ENCODE assay signal across 14 mouse cellular contexts in the genomic region with DNA sequence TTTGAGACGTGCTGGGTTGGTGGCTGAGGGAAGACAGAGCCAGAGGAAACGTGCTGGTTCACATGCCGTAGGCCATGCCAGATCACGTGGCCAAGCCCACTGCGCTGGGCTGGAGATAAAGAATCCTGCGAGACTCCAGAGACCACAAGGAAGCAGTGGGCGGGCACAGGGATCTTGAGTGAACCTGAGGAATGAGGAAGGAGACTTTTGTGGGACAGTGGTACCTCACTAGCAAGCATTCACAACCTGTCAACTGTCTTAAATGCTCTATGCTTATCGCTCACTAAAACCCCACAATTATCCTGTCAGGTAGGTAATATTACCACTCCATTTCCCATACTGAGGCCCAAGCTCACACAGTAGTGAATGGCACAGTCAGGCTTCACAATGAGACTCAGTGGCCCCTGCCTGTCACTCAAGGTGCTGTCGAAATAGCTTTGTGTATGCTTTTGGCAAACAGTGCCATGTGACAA.
DNase-seq lines count a peak whose midpoint lies in the region; ATAC-seq lines count a peak whose summit lies in the region.
"Had no signal": no experiment of that assay in that cellular context is flagged by ENCODE, and none has a peak within 500 bp of the region (broad histone marks: within the 10 kb centered on the region; RNA-seq: fewer than 3 reads in every experiment).

No protein-coding gene starts in this region.

- H3K9me3 ChIP-seq in midbrain, embryonic 11.5 days (ENCODE audit: control insufficient read depth, low read length): no peaks in the 10 kb centered on the region
- no peaks in the 10 kb centered on the region for H3K9me3 ChIP-seq in midbrain, embryonic 16.5 days (replicated peaks; ENCODE audit: control insufficient read depth, low read length, poor library complexity, severe bottlenecking)
- no peaks in the 10 kb centered on the region for H3K9me3 ChIP-seq in forebrain, embryonic 12.5 days
- H3K9me3 ChIP-seq: hindbrain, embryonic 13.5 days; limb, embryonic 13.5 days had no signal

- no peaks in the 10 kb centered on the region for H3K27me3 ChIP-seq in midbrain, embryonic 11.5 days (ENCODE audit: control insufficient read depth, insufficient read depth, low read length)
- H3K27me3 ChIP-seq in midbrain, embryonic 16.5 days (ENCODE audit: control insufficient read depth, insufficient read depth, low read depth, low read length): no peaks in the 10 kb centered on the region
- no peaks in the 10 kb centered on the region for H3K27me3 ChIP-seq in forebrain, embryonic 12.5 days
- H3K27me3 ChIP-seq: hindbrain, embryonic 13.5 days; limb, embryonic 13.5 days had no signal

- no peak overlapping the region for H3K4me2 ChIP-seq in midbrain, embryonic 11.5 days
- no peak overlapping the region for H3K4me2 ChIP-seq in midbrain, embryonic 16.5 days (ENCODE audit: low read length)
- no peak overlapping the region for H3K4me2 ChIP-seq in forebrain, embryonic 12.5 days
- H3K4me2 ChIP-seq: hindbrain, embryonic 13.5 days; limb, embryonic 13.5 days had no signal

- 93% methylated on average over 9 of the region's 9 CpGs for WGBS in midbrain, embryonic 11.5 days
- WGBS in midbrain, embryonic 16.5 days: 88% methylated on average over 9 of the region's 9 CpGs
- WGBS in forebrain, embryonic 12.5 days: 84% methylated on average over 9 of the region's 9 CpGs

- H3K36me3 ChIP-seq in midbrain, embryonic 11.5 days (ENCODE audit: control insufficient read depth, insufficient read depth, low read length): no peaks in the 10 kb centered on the region
- 0 out of 2 replicates have a peak, but pooled peaks cover 2% of the 10 kb centered on the region for H3K36me3 ChIP-seq in midbrain, embryonic 16.5 days (ENCODE audit: control insufficient read depth, insufficient read depth, low read length)
- H3K36me3 ChIP-seq in forebrain, embryonic 12.5 days (replicated peaks): peaks cover 30% of the 10 kb centered on the region

- no peak for ATAC-seq in midbrain, embryonic 11.5 days (ENCODE audit: low FRiP score)
- no peak for ATAC-seq in midbrain, embryonic 16.5 days
- ATAC-seq in forebrain, embryonic 12.5 days (ENCODE audit: low FRiP score): peak; percentile 62
- ATAC-seq in CD4-positive, CD25-positive, alpha-beta regulatory T cell, adult 4 months: no peak

- H3K4me3 ChIP-seq in midbrain, embryonic 11.5 days (ENCODE audit: low read depth, low read length): no peak overlapping the region
- no peak overlapping the region for H3K4me3 ChIP-seq in midbrain, embryonic 16.5 days (ENCODE audit: low read depth, low read length)
- H3K4me3 ChIP-seq in forebrain, embryonic 12.5 days (replicated peaks): no peak overlapping the region
- H3K4me3 ChIP-seq: hindbrain, embryonic 13.5 days; limb, embryonic 13.5 days had no signal

- peak; percentile 40 to 50 for DNase-seq in cerebellum, postnatal 10 days
- no peak for DNase-seq in cerebellum, adult 8-10 months
- peak; percentile 8 for DNase-seq in midbrain, embryonic 11.5 days (ENCODE audit: low spot score, missing footprints)
- peak; percentile 40 for DNase-seq in lung, postnatal 36 days
- DNase-seq in layer of hippocampus, postnatal 10 days (ENCODE audit: low spot score in 2 of 2): no peak
- DNase-seq: cerebellum, adult 2 months; kidney, adult 2 months; kidney, postnatal 4 days; thymus, postnatal 36 days had no signal

- H3K9ac ChIP-seq in midbrain, embryonic 11.5 days (ENCODE audit: low read length): no peak overlapping the region
- H3K9ac ChIP-seq in midbrain, embryonic 16.5 days (ENCODE audit: low read depth, low read length): no peak overlapping the region
- H3K9ac ChIP-seq in forebrain, embryonic 12.5 days: no peak overlapping the region
- H3K9ac ChIP-seq: hindbrain, embryonic 13.5 days; limb, embryonic 13.5 days had no signal

- H3K4me1 ChIP-seq in midbrain, embryonic 11.5 days (ENCODE audit: control insufficient read depth, insufficient read depth, low read length): no peaks in the 10 kb centered on the region
- peaks cover 8% of the 10 kb centered on the region for H3K4me1 ChIP-seq in midbrain, embryonic 16.5 days (ENCODE audit: control insufficient read depth, insufficient read depth, low read length)
- H3K4me1 ChIP-seq in forebrain, embryonic 12.5 days: peaks cover 12% of the 10 kb centered on the region
- H3K4me1 ChIP-seq: limb, embryonic 13.5 days had no signal

- no peak overlapping the region for H3K27ac ChIP-seq in midbrain, embryonic 11.5 days (ENCODE audit: low read depth, low read length)
- no peak overlapping the region for H3K27ac ChIP-seq in midbrain, embryonic 16.5 days (ENCODE audit: low read length)
- H3K27ac ChIP-seq in forebrain, embryonic 12.5 days: peak overlapping the region; percentile 63
- H3K27ac ChIP-seq: limb, embryonic 13.5 days had no signal

Comparison
In these comparisons a context has a peak if more than half of its experiments do, and no peak if none do; other contexts are left out.
1. DNase-seq: peak in cerebellum, postnatal 10 days (2 of 2), midbrain, embryonic 11.5 days (single experiment) and lung, postnatal 36 days (single experiment); none in cerebellum, adult 8-10 months (single experiment) and layer of hippocampus, postnatal 10 days (0 of 2).